Mouse (Mus musculus) MEL (cell line): ENCODE results near the gene Stk36. TPM values are rescaled to one million over a fixed set of nuclear protein-coding genes. Genes with fewer than 3 reads are reported as not detected.

Experiments used
- DNase-seq: peaks from one replicate; pipeline ENCODE4 v3.0.0; 2011; ENCODE audit warnings: low read depth, low spot score
- H3K27ac ChIP-seq: 2 replicates; pipeline ENCODE4 v1.5.1; 2012; ENCODE audit warnings: low read depth, mild to moderate bottlenecking, control low read depth, low read length, moderate library complexity; ENCODE audit not compliant: control insufficient read depth
- H3K27me3 ChIP-seq, 2 experiments: fragments of 150-350 bp in 1 of 2; sonication (generic) in 1 of 2; 2 replicates each; pipeline ENCODE4 v1.6.1; 2012; ENCODE audit warnings: low read length in 2 of 2, mild to moderate bottlenecking in 2 of 2, improper control_type of control experiment in 1 of 2, moderate library complexity in 1 of 2; ENCODE audit not compliant: insufficient read depth in 2 of 2, control insufficient read depth in 1 of 2
- H3K36me3 ChIP-seq, 2 experiments: 2 replicates each; pipeline ENCODE4 v1.6.1; 2012 to 2014; ENCODE audit warnings: low read length in 2 of 2, improper control_type of control experiment in 1 of 2, inconsistent platforms in 1 of 2, mild to moderate bottlenecking in 1 of 2; ENCODE audit not compliant: insufficient read depth in 2 of 2, control insufficient read depth in 1 of 2
- H3K4me1 ChIP-seq, 2 experiments: fragments of 150-350 bp in 1 of 2; sonication (generic) in 1 of 2; 2 replicates each; pipeline ENCODE4 v1.6.1; 2012; ENCODE audit warnings: low read length in 2 of 2, improper control_type of control experiment in 1 of 2, mild to moderate bottlenecking in 1 of 2; ENCODE audit not compliant: insufficient read depth in 2 of 2, control insufficient read depth in 1 of 2
- H3K4me3 ChIP-seq, 2 experiments: fragments of 150-350 bp in 1 of 2; sonication (generic) in 1 of 2; 2 replicates each; pipeline ENCODE4 v1.5.1; 2012; ENCODE audit warnings: low read depth in 2 of 2, low read length in 2 of 2, mild to moderate bottlenecking in 2 of 2, moderate library complexity in 2 of 2, control low read depth in 1 of 2, improper control_type of control experiment in 1 of 2; ENCODE audit not compliant: control insufficient read depth in 1 of 2, insufficient read depth in 1 of 2
- H3K79me2 ChIP-seq: 2 replicates; pipeline ENCODE4 v1.6.1; 2012; ENCODE audit warnings: mild to moderate bottlenecking, low read length, moderate library complexity; ENCODE audit not compliant: control insufficient read depth, poor library complexity, insufficient read depth
- H3K9ac ChIP-seq: 2 replicates; pipeline ENCODE4 v1.6.1; 2012; ENCODE audit warnings: low read depth, mild to moderate bottlenecking, control low read depth, low read length, moderate library complexity; ENCODE audit not compliant: control insufficient read depth, poor library complexity, severe bottlenecking
- H3K9me3 ChIP-seq: fragments of 150-350 bp; sonication (generic); replicated peaks from 2 replicates; pipeline ENCODE4 v1.6.1; 2012; ENCODE audit warnings: mild to moderate bottlenecking, low read length, improper control_type of control experiment, moderate library complexity; ENCODE audit not compliant: insufficient read depth
- BHLHE40 ChIP-seq: IDR thresholded peaks from 2 replicates; pipeline ENCODE4 v1.6.1; 2012; ENCODE audit warnings: low read depth, mild to moderate bottlenecking, inconsistent platforms, low read length, improper control_type of control experiment, borderline replicate concordance
- E2F4 ChIP-seq: IDR thresholded peaks from 2 replicates; pipeline ENCODE4 v1.6.1; 2011; ENCODE audit warnings: low read depth, low read length, improper control_type of control experiment, borderline replicate concordance
- ETS1 ChIP-seq: IDR thresholded peaks from 2 replicates; pipeline ENCODE4 v1.6.1; 2012; ENCODE audit warnings: low read depth, mild to moderate bottlenecking, inconsistent platforms, low read length, improper control_type of control experiment, moderate library complexity
- MAFK ChIP-seq: IDR thresholded peaks from 2 replicates; pipeline ENCODE4 v1.6.1; 2011; ENCODE audit warnings: low read depth, mild to moderate bottlenecking, low read length, improper control_type of control experiment, borderline replicate concordance
- MAZ ChIP-seq: IDR thresholded peaks from 2 replicates; pipeline ENCODE4 v1.6.1; 2012; ENCODE audit warnings: low read depth, mild to moderate bottlenecking, inconsistent platforms, low read length, improper control_type of control experiment
- MYC ChIP-seq: IDR thresholded peaks from 2 replicates; pipeline ENCODE4 v1.6.1; 2011; ENCODE audit warnings: low read depth, mild to moderate bottlenecking, low read length, improper control_type of control experiment, moderate library complexity
- POLR2A ChIP-seq, 2 experiments: IDR thresholded peaks; 2 replicates each; pipeline ENCODE4 v1.6.1; 2011 to 2012; ENCODE audit warnings: low read length in 2 of 2, mild to moderate bottlenecking in 2 of 2, control low read depth in 1 of 2, improper control_type of control experiment in 1 of 2, low read depth in 1 of 2, moderate library complexity in 1 of 2; ENCODE audit not compliant: control insufficient read depth in 1 of 2, insufficient read depth in 1 of 2, poor library complexity in 1 of 2
- POLR2AphosphoS2 ChIP-seq: IDR thresholded peaks from 2 replicates; pipeline ENCODE4 v1.6.1; 2011; ENCODE audit warnings: low read length, improper control_type of control experiment
- POLR2AphosphoS5 ChIP-seq: IDR thresholded peaks from 2 replicates; pipeline ENCODE4 v1.6.1; 2012; ENCODE audit warnings: low read depth, borderline replicate concordance, mild to moderate bottlenecking, inconsistent platforms, low read length, moderate library complexity, mixed read lengths
- UBTF ChIP-seq: IDR thresholded peaks from 2 replicates; pipeline ENCODE4 v1.6.1; 2012; ENCODE audit warnings: low read depth, mild to moderate bottlenecking, inconsistent platforms, low read length, improper control_type of control experiment, moderate library complexity, borderline replicate concordance; ENCODE audit not compliant: insufficient read depth
- ZKSCAN1 ChIP-seq: IDR thresholded peaks from 2 replicates; pipeline ENCODE4 v1.6.1; 2012; ENCODE audit warnings: low read depth, mild to moderate bottlenecking, inconsistent platforms, low read length, improper control_type of control experiment, moderate library complexity
- ZNF384 ChIP-seq: IDR thresholded peaks from 2 replicates; pipeline ENCODE4 v1.6.1; 2012; ENCODE audit warnings: low read depth, mild to moderate bottlenecking, inconsistent platforms, low read length, improper control_type of control experiment
- polyA plus RNA-seq, 2 experiments: library from polyadenylated mRNA; stranded (reverse) in 1 of 2; unstranded in 1 of 2; fragments of >175 nt in 1 of 2; fragments of >200 nt in 1 of 2; gene quantifications; 2 replicates each; pipeline versions ENCODE4 v1.2.1 to v1.2.4; 2012; ENCODE audit warnings: low replicate concordance in 2 of 2, low read depth in 1 of 2; ENCODE audit not compliant: insufficient read length in 2 of 2, insufficient read depth in 1 of 2, missing spikeins in 1 of 2
- total RNA-seq: library from RNA; depleted of rRNA; stranded (reverse); fragments of 300-350 nt; gene quantifications from 2 replicates; pipeline ENCODE4 v1.2.3, GENCODE M21; 2012

Gene Stk36
- total and polyA plus RNA-seq, 3 experiments: 0.23 to 0.89 TPM; not detected in 1

DNA sequence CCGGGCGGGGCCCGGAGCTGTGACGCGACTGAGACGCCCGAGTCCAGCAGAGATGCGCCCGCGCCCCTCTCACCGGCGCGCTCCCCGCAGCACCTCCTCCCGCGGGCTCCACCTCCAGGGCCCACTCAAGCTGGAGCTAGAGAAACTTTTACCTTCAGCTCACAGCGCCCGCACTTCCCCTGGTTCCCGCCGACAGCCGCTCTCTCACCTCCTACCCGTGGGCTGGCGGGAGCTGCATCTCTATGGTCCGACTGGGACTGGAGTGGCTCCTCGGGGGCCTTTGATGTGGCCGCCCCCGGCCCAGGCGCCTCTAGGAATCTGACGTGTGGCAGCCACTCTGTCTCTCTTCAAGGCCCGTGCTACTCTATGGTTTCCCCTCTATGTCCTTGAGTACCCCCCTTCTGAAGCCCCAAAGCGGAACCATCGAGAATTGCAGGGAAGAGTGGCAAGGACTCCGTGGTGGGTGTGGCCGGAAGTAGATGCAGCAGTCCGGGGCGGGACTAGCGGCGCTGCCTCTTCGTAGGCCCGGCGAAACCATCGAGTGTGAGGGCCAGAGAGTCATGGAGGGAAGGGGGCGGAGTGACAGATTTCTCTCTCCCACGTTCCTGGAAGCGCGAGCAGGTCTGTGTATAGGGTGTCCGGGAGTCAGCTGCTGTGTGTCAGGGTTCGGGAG, 13.3 kb upstream of the Stk36 start, which contains the start of the genes Zfp142 and Bcs1l (continued):
- TF ChIP-seq UBTF (0 out of 2 replicates have a peak, but pooled peaks have one; percentile 49), POLR2AphosphoS5 (no peak), MYC (peak; percentile 77), ZKSCAN1 (no peak; the same call in 1 of the 2 replicates), POLR2A (IDR thresholded peaks at IDR 0.05; ENCODE audit: control insufficient read depth in 1 of 2, insufficient read depth in 1 of 2, low read depth in 1 of 2, low read length in 2 of 2, poor library complexity in 1 of 2) (peak; percentile 44 to 76; a peak in 3 of 4 replicates), MAZ (peak; percentile 80; the same call in 1 of the 2 replicates), BHLHE40 (no peak), ETS1 (peak; percentile 55; the same call in 1 of the 2 replicates), E2F4 (no peak)

- no peaks in the 10 kb centered on the region for H3K27me3 ChIP-seq
- H3K79me2 ChIP-seq: no peaks in the 10 kb centered on the region
- no peak overlapping the region for H3K9ac ChIP-seq
- no peak for TF ChIP-seq MAFK
- no peak for TF ChIP-seq POLR2AphosphoS2
- no peak for TF ChIP-seq MAZ
- H3K36me3 ChIP-seq: peaks cover 0 to 2% of the 10 kb centered on the region in 2 experiments; a peak in 2 of 4 replicates
- DNase-seq: no peak
- H3K27ac ChIP-seq: no peak overlapping the region
- no peak overlapping the region for H3K4me3 ChIP-seq
- H3K9me3 ChIP-seq: no peaks in the 10 kb centered on the region
- no peaks in the 10 kb centered on the region for H3K4me1 ChIP-seq
These were observed 6.8 kb upstream of the Stk36 start for GRCm38 (mm10) chr1:74594434-74594833.

- Histone ChIP-seq H3K9me3 (no peaks in the 10 kb centered on the region), H3K9ac (peak overlapping the region; percentile 92), H3K4me3 (peak overlapping the region; percentile 85 to 97), H3K36me3 (peaks cover 0 to 6% of the 10 kb centered on the region in 2 experiments; a peak in 3 of 4 replicates), H3K4me1 (peaks cover 0 to 2% of the 10 kb centered on the region in 2 experiments; a peak in 1 of 4 replicates), H3K27me3 (no peaks in the 10 kb centered on the region), H3K79me2 (peaks cover 7% of the 10 kb centered on the region), H3K27ac (peak overlapping the region; percentile 35)
- peak; percentile 70 for TF ChIP-seq ZNF384
- no peak for TF ChIP-seq ZKSCAN1
- no peak for TF ChIP-seq UBTF
- no peak for DNase-seq
These were observed 561 bp upstream of the Stk36 start for GRCm38 (mm10) chr1:74600501-74601266.
